Mouse (Mus musculus): Measurements from ENCODE around the gene Fgfr2.

Fgfr2 gene

DNA sequence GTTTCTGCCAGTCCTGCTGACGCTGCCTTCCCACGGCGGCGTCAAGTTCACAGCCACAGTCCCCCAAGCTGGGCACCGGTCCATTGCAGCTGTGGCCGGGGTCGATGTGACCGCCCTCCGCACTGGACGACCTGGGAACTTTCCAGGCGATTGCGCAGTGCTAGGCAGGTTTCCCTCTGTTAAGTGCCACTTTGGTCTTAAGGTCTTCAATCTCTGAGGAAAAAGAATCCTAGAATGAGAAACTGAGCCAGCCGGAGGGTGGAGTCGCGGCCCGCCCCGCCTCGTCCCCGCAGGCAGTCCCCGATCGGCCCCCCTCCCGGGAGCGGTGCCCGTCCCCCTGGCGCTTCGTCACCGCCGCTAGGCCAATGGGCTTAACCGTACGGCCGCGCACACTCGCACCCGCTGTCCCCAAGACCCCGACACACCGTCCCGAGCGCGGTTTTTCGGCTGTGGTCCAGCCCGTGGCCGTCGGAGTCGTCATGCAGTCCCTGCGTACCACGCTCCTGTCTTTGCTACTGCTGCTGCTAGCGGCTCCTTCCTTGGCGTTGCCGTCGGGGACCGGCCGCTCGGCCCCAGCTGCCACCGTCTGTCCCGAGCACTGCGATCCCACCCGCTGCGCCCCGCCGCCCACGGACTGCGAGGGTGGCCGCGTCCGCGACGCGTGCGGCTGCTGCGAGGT, 2187.2 kb downstream of the Fgfr2 start, which contains the start of gene Htra1:
Htra1 (plus strand) TSS at position 319 of the 679 bp plus-strand sequence.
- no peak for DNase-seq (ENCODE audit: extremely low spot score, low read depth, low spot score)

DNA sequence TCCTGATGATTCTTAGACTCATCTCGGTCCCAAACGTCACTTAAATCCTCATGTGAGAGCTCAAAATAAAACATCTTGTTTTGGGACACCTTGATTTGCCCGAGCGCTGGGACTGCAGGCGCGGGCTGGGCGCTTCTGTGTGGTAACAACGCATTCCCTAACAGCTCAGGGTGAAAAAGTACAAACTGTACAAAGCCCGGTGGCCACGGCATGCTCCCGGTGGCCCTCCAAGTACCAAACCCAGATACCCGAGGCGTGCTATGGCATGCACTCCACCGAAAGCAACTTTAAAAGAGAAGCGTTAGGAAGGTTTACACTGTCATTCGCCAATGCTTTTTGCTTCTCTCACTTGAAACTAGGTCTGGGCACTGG, 2187.7 kb downstream of the Fgfr2 start:
- DNase-seq (ENCODE audit: extremely low spot score, low read depth, low spot score) = no peak

DNA sequence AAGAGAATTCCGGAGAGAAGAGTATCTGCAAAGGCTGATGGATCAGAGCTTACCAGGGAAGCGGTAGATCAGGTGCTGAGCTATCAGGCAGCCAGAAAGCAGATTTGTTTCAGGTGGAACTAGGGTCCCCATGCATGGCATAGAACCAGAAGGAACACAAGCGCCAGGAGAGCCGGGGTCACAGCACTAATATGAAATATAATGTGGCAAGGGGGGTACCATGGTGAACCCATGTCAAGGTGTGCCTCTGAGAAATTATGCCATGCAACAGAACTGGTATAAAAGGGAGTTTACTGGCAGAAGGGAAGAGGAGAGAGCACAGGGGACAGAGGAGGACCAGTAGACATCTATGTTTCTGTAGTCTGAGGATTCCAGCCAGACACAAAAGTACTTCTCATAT, 2188.5 kb downstream of the Fgfr2 start:
- no peak for DNase-seq (ENCODE audit: extremely low spot score, low read depth, low spot score)

DNA sequence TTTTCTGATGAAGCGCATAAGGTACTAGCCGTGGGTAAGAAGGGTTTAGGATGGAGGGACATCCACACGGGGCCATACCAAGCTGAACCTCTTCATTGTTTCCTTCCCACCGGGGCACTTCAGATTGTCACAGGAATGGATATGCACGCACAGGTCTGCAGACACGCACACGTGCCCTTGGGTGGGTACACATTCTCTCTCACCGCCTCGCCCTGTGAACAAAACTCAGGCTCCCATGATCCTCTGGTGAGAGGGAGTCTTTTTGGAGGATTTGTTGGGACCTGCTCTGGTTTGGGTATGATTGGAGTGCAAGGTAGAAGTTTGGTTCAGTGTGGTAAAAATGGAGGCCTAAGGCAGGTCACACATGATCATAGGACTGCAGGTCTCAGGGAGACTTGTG, 2190.2 kb downstream of the Fgfr2 start:
- DNase-seq (ENCODE audit: extremely low spot score, low read depth, low spot score) = no peak

DNA sequence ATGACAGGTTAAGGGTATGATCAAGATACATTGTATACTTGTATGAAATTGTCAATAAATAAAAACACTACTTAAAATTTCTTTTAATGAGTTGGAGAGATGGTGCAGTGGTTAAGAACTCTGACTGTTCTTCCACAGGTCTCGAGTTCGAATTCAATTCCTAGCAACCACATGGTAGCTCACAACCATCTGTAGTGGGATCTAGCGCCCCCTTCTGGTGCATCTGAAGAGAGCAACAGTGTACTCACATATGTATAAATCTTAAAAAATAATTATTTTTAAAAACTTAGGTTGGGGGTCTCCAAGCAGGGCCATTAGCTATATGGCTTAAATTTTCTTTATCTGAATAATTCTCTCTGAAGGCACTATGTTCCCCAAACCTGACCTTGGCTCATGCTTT, 2192.7 kb downstream of the Fgfr2 start:
- no peak for DNase-seq (ENCODE audit: extremely low spot score, low read depth, low spot score)

DNA sequence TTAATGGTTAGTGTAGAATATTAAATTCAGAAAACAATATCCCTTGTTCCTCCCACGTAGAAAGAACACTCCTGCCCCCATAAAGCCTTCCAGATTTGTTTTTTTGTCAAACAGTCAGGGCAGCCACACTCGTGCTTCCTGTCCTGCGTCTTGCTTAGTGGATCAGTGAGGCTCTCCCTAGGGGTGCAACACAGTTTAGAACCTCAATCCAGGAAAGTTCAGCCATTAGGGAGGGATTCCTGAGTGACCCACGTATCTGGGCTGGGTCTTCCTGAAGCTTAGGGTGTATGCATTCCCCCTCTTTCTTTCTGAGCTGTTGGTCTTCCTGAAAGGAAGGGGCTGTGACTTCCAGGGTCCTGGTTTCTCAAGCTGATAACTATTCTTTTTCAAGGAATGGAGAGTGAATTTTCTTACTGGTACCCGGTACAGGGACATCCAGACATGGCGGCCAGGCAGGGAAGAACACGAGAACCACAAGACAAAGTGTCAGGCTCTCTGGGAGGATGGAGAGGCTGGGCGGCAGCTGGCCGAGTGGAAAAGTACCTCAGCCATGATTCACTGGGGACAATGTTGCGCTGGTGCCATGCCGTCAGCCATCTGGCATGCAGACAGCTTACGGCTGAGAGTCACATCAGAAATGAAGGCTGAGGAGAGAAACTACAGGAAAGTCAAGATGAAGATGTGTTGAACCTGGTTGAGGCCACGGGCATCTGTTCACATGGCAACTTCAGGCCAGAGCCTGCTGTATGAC, 2200.0 kb downstream of the Fgfr2 start:
- DNase-seq (ENCODE audit: extremely low spot score, low read depth, low spot score) = no peak

DNA sequence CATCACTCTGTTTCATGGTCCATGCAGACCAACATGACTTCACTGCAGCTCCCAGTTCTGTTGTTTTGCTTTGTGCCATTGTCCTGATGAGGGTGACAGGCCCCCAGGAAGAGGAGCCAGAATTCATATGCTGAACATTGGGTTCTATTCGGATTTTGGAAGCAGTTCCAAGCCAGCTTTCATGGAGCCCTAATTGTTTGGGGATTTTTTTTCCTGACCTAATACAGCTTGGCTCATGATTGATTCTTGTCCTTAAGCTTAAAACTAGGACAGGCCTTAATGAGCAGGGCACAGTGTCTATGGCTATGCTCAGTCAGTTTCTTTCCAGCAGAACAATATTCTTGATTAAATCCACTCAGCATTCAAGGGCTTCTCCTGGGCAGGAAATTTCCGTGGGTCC, 2204.9 kb downstream of the Fgfr2 start:
- DNase-seq (ENCODE audit: extremely low spot score, low read depth, low spot score) = no peak

DNA sequence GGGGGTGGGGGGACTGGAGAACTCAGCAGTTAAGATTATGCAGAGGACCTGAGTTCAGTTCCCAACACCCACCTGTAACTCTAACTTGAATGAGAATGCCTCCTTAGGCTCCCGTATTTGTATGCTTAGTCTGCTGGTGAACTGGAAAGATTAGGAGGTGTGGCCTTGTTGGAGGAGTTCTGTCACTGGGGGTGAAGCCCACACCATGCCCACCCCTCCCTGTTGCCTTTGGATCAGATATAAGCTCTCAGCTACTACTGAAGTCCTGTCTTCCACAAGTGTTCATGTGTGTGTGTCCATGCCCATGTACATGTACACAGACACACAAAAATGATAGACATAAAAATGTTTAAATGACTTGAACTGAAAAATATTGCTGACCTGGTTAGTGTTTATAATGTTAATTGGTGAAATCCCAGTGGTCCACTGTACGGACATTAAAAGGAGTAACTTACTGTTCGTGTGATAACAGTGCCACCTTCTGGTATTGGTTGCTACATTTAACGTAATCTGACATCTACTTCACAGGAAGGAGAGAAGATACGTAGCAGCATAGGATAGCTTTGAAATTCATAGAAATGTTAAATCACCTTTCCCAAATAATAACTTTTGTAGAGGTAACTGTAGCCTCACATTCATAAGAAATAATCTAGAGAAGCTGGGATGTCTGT, 2208.3 kb downstream of the Fgfr2 start:
- no peak for DNase-seq (ENCODE audit: extremely low spot score, low read depth, low spot score)

DNA sequence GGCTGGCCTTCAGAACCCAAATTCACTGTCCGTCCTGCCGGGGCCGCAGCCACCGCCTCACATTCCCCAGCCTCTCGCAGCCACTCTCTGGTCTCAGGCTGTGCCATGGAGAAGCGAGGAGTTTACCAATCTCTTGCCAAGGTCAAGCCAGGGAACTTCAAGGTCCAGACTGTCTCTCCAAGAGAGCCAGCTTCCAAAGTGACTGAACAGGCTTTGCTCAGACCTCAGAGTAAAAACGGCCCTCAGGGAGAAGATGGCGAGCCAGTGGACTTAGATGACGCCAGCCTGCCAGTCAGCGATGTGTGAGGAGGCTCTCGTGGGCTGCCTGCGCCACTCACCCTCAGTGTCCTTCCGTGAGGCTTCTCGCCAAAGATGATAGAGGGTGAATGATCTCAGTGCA, 2212.3 kb downstream of the Fgfr2 start:
- DNase-seq (ENCODE audit: extremely low spot score, low read depth, low spot score) = no peak

DNA sequence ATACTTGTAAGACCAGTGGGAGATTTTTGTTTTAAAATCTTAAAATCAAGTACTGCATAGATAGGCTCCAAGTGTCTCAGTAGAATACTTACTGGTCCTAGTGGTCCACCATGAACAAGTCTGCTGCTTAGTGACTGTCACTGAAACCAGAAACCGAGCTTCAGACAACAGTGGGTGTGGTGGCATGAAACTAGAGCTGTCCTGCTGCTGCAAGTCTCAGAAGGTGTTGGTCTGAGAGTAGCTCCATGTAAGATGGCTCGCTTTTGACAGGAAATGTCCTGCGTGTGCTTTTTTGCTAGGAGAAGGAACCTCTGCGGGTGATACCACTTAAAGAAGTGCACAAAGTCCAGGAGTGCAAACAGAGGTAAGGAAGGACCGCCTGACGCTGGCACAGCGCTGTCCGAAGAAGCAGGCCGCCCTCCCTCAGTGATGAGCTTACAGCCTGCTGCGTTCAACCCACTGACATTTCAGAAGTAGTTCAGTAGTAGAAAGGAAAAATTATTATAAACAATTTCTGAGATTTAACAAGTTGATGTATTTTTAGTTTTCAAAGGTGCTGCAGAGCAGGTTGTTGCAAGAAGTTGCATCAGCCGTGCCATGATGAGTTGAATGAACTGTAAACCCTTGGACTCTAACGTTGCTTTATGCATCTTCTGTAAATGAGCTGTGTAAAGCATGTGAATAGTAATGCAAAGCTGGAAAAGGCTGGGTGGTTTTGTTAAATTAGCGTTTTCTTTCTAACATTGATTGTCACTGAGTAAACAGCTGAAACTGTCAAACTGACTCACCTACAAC, 2218.4 kb downstream of the Fgfr2 start:
- no peak for DNase-seq (ENCODE audit: extremely low spot score, low read depth, low spot score)

DNA sequence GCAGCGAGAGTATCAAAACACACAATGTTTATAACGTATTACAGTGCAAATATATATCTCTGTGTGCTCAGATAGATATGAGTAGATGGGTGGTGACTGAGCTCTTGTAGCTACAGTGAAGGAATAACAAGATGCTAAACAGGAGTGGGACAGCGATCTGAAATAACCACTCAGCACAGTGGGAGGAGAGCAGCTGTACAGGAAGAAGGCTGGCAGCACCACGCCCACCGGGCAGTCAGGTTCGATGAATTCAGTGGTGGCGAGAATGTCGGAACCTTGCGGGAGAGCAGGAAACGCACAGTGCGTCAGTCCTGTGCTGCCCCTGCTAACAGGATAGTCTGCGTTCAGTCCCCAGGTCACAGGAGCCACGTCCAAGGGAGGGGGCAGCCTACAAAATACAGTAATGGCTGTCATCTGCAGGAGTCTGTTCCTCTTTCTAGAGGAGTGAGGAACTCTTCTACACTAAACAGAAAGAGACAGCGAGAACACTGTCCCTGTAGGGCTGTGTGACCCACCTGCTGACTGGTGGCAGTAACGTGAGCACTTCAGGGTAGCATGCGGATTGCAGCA, 2219.6 kb downstream of the Fgfr2 start:
- DNase-seq (ENCODE audit: extremely low spot score, low read depth, low spot score) = no peak

DNA sequence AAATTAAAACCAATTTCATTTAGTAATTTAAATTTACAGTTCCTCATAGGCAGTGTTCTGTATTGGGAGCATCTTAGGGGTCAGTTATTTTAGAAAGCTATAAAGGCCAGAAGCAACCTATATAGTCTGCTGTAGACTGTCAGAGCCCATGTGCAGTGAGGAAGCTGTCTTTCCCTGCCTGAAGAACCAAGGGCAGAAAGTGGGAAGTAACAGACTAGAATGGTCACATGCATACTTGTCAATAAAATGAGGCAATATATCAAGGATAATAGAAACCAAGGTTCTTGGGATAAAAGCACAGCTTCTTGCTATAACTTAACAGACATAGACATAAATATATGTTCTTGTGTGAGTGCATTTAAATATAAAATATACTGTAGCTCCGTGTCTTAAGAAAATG, 2220.2 kb downstream of the Fgfr2 start:
- no peak for DNase-seq (ENCODE audit: extremely low spot score, low read depth, low spot score)

DNA sequence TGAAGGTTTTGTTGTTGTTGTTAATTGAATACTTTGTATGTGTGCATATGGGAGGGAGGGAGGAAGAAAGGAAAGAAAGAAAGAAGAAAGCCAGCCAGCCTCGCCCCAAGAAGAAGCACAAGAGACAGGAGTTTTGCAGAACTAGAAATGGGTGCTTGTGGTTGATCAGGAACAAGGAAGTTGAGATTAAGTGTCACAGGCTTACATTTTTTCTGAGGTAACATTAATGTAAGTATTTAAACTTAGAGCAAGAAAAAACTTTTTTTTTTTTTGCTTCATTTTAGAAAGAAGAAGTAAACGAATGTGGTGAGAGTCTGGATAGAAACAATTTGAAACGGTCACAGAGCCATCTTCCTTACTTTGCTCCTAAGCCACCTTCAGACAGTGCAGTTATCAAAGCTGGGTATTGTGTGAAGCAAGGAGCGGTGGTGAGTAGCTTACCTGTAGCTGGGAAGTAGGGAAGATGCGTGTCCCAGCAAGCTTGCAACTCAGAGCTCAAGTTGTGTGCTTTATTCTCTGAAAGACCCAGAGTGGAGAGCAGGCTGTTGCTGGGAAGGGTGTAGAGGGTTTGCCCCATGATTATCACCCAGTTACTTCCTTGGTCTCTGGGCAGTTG, 2222.8 kb downstream of the Fgfr2 start:
- no peak for DNase-seq (ENCODE audit: extremely low spot score, low read depth, low spot score)

DNA sequence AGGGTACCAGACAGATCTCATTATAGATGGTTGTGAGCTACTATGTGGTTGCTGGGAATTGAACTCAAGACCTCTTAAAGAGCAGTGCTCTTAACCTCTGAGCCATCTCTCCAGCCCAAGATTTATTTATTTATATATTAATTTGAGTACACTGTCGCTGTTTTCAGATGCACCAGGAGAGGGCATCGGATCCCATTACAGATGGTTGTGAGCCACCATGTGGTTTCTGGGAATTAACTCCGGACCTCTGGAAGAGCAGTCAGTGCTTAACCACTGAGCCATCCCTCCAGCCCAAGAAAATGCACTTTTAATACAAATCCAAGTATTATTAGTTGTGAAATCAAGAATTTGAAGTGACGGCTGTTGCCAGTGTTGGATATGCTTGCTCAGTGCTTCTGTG, 2224.8 kb downstream of the Fgfr2 start:
- DNase-seq (ENCODE audit: extremely low spot score, low read depth, low spot score) = no peak

DNA sequence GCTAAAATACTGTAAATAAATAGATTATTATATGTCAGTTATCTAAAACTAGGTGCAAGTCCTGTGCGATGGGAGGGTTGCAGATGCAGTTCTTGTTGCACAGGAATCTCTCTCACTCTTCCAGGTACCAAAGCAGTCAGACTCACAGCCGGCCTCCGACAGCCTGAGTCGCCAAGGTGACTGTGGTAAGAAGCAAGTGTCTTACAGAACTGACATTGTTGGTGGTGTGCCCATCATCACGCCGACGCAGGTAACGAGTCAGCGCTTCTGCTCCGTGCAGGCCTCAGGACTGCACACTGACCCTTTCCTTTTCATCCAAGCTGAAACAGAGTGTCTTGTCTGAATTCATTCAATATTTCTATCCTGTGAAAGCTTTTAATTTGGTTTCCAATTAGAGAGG, 2225.9 kb downstream of the Fgfr2 start:
- no peak for DNase-seq (ENCODE audit: extremely low spot score, low read depth, low spot score)

DNA sequence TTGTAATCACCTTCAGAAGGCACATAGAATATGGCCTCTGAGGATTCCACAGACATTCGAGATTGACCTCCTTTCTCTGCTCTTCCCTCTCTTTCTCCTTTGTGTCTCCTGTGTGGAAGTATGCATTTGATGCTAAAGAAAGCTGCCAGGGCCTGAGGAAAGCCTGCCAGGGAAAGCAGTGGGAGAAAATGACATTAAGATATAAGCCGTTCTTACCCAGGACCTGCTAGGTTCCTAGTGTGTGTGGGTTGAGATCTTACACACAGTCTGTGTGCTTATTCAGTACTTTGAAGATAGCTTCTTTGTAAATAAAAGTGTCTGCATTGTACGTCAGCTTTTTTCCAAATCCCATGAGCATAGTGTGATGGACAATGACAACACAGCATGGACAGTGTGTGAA, 2227.1 kb downstream of the Fgfr2 start:
- DNase-seq (ENCODE audit: extremely low spot score, low read depth, low spot score) = no peak

DNA sequence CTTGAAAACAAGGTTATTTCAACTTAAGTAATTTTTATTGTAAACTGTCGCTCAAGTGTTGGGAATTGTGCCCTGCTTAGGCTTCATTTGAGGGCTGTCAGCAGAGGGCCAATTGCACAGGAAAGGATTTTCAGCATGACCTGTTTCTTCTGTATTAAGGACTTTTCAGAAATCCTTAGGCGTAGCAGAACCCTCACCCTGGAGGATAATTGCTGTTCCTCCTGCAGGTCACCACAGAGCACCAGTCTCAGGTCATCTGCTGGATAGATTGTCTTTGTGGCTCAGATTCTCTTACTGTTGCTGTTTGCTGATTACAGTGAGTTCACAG, 2227.6 kb downstream of the Fgfr2 start:
- DNase-seq (ENCODE audit: extremely low spot score, low read depth, low spot score) = no peak

DNA sequence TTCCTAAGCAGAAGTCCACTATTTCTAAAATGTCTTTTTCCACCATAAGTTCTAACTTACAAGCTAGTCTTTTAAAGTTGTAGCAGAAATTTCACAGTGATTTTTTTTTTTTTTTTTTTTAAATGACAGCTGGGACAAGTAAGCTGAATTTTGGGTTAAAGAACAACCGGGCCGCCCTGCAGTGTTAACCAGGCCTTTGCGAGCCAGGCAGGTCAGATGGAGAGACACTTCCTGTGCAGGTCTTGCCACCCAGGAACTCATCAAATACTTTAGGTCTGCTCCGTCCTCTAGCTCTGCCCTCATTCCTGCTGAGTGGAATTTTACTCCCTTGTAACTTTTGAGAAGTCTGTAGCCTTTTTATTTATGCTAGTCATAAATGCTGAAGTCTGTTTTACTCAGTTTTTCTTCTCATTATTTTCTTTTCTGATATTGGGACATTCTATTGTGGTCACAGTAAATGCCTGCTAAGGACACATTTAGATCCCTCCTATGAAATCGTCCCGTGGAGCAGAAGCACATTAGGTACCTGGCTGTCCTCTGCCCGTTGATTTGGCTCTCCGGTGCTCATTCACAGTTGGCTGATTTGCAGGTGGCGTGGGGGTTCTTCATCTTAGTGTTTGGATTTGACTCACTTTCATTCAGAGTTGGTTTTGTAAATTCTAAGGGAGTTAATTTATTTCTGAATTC, 2228.1 kb downstream of the Fgfr2 start:
- no peak for DNase-seq (ENCODE audit: extremely low spot score, low read depth, low spot score)

DNA sequence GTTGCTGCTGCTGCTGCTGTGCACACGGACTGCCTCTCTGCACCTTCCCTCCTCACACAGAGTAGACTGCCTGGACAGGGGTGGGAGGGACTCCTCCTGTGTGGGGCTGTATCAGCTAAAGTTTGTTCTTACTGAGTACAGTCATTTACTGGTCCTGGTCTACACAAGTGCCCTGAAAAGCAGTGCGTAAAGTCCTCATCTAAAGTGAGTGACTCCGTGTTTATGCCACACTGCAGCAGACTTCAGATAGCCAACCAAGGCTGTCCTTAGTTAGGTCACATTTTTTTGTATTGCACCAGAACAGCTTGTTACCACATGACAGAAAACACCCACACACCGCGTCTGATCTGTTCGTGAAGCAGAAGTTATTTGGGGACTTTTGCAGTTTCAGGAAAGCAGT, 2230.2 kb downstream of the Fgfr2 start:
- no peak for DNase-seq (ENCODE audit: extremely low spot score, low read depth, low spot score)

DNA sequence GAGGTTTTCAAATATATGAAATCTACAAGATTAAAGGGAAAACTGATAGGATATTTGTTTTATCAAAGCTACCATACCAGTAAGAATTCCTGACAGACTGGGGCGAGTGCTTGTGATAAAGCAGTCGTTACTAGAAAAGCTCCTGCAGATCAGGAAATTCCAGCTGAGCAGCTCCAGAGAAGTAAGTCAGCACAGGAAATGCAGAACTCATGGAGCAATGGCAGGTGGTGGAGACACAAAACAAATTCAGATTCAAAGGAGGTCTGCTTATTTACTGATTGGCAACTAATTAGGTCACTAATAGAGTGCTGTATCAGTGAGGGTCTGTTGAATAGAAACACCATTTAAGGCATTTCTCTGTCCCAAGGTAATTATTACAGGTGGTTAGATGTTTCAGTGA, 2232.3 kb downstream of the Fgfr2 start:
- DNase-seq (ENCODE audit: extremely low spot score, low read depth, low spot score) = no peak
